Mouse (Mus musculus): Measurements from ENCODE around the gene Lsamp.

Lsamp gene

GRCm38 (mm10) chr16:41551164-41551563 is 1567.0 kb downstream of the Lsamp start:
- no peak for DNase-seq (ENCODE audit: low read depth, low spot score)
- no peaks in the 10 kb centered on the region; the same call in 1 of the 2 replicates for H3K27me3 ChIP-seq (ENCODE audit: control insufficient read depth, insufficient read depth, low read length, poor library complexity, severe bottlenecking)
- no peaks in the 10 kb centered on the region for H3K36me3 ChIP-seq (ENCODE audit: control insufficient read depth, insufficient read depth, low read length, poor library complexity, severe bottlenecking)

DNA sequence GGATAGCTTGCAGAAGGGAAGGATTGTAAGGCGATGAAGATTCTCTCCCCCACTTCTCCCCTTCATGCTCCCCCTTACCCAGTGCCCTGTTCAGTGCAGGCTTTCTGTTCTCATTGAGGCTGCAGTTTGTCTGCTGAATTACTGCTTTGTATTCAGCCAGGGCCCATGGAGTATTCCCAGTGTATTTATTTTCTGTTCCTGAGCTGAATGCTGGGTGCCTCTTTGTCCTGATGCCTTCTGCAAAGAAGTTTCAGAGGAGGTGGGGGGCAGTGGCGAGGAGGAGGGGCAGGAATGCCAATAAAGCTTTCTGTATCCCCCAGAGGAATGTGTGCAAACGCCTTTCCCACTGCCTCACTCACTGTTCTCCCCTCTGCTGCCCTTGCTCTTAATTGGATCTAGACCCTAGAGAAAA is 1567.7 kb downstream of the Lsamp start:
- Histone ChIP-seq H3K36me3 (ENCODE audit: control insufficient read depth, insufficient read depth, low read length, poor library complexity, severe bottlenecking) (no peaks in the 10 kb centered on the region), H3K27me3 (ENCODE audit: control insufficient read depth, insufficient read depth, low read length, poor library complexity, severe bottlenecking) (no peaks in the 10 kb centered on the region; the same call in 1 of the 2 replicates)
- DNase-seq (ENCODE audit: low read depth, low spot score), result no peak

GRCm38 (mm10) chr16:41557104-41557503 is 1572.9 kb downstream of the Lsamp start:
- Histone ChIP-seq H3K27me3 (ENCODE audit: control insufficient read depth, insufficient read depth, low read length, poor library complexity, severe bottlenecking) (no peaks in the 10 kb centered on the region), H3K36me3 (ENCODE audit: control insufficient read depth, insufficient read depth, low read length, poor library complexity, severe bottlenecking) (no peaks in the 10 kb centered on the region)
- DNase-seq (ENCODE audit: low read depth, low spot score), result no peak

DNA sequence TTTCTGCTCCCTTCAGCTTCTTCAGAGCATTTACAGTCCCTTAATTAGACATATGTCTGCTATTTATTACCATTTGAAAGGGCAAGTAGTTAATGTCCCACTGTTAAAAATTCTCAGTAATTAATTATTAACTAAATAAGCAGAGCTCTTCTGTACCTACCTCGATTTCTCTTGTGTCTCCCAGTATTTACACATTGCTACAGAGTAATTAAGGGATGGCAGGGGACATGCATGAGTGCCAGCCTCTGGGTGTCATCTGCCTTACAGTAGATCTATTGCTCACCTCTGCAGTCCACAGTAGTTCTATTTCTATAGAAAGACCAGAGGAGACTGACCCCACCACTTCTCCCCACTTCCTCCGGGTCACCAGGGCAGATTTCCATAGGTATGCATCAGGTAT is 1581.1 kb downstream of the Lsamp start:
- no peaks in the 10 kb centered on the region for H3K36me3 ChIP-seq (ENCODE audit: control insufficient read depth, insufficient read depth, low read length, poor library complexity, severe bottlenecking)
- no peaks in the 10 kb centered on the region for H3K27me3 ChIP-seq (ENCODE audit: control insufficient read depth, insufficient read depth, low read length, poor library complexity, severe bottlenecking)
- DNase-seq (ENCODE audit: low read depth, low spot score), result no peak

- Histone ChIP-seq H3K27me3 (ENCODE audit: control insufficient read depth, insufficient read depth, low read length, poor library complexity, severe bottlenecking) (no peaks in the 10 kb centered on the region), H3K36me3 (ENCODE audit: control insufficient read depth, insufficient read depth, low read length, poor library complexity, severe bottlenecking) (no peaks in the 10 kb centered on the region)
- DNase-seq (ENCODE audit: low read depth, low spot score), result no peak
Measured at GRCm38 (mm10) chr16:41588675-41589301, 1604.6 kb downstream of the Lsamp start.

DNA sequence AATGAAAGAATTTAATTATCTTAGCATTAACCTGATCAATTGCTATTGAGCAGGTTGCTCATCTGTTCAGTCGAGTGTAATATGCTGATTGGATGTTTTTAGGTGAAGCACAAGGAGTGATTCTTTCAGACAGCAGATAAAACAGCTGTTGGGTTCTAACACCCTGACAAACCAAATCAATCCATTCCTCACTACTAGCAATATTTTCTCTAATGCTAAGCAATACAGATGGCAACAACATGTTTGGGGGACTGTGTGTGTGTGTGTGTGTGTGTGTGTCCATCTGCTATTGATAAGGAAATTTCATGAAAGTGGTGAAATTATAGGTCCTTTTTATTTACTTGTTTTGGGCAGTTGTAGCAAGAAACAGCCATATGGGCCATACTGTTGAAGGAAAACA is 1628.1 kb downstream of the Lsamp start:
- Histone ChIP-seq H3K36me3 (ENCODE audit: control insufficient read depth, insufficient read depth, low read length, poor library complexity, severe bottlenecking) (no peaks in the 10 kb centered on the region), H3K27me3 (ENCODE audit: control insufficient read depth, insufficient read depth, low read length, poor library complexity, severe bottlenecking) (no peaks in the 10 kb centered on the region)
- no peak for DNase-seq (ENCODE audit: low read depth, low spot score)

- H3K27me3 ChIP-seq (ENCODE audit: control insufficient read depth, insufficient read depth, low read length, poor library complexity, severe bottlenecking), result no peaks in the 10 kb centered on the region
- no peaks in the 10 kb centered on the region for H3K36me3 ChIP-seq (ENCODE audit: control insufficient read depth, insufficient read depth, low read length, poor library complexity, severe bottlenecking)
- no peak for DNase-seq (ENCODE audit: low read depth, low spot score)
Measured at GRCm38 (mm10) chr16:41623871-41624270, 1639.7 kb downstream of the Lsamp start.

DNA sequence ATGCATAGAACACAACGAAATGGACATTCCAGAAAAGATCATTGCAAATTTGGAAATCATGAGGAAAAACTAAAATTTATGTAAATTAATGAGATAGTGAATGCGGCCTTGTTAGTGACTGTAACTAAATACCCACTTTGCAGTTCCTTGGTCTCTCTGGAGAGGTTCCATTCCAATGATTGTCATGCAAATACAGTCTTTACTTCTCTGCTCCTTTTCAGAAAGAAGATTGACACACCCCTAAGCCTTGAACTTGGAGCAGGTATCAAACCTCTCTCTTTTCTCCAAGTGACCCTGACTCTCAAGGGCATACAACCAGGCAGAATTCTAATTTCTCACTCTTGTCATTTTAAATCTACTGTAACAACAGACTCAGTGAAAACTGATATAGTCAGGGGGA is 1649.7 kb downstream of the Lsamp start:
- no peak for DNase-seq (ENCODE audit: low read depth, low spot score)
- Histone ChIP-seq H3K36me3 (ENCODE audit: control insufficient read depth, insufficient read depth, low read length, poor library complexity, severe bottlenecking) (no peaks in the 10 kb centered on the region), H3K27me3 (ENCODE audit: control insufficient read depth, insufficient read depth, low read length, poor library complexity, severe bottlenecking) (no peaks in the 10 kb centered on the region)

DNA sequence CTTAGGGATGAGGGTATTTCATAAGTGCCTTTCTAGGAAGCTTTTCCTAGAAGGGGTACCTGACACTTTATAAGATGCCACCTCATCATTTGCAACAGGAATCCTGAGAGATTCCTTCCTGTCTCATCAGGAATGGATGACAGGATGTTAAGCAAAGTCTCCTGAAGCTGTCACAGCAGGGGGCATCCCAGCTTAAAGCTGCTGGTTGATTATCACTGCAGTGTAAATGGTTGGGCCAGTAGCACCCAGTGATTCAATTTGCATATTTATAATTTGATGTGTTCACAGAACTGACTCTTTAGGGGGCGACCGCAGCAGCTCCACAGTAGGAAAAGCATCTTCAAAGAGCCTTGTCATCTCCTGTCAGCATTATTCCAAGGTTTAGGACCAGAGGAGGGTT is 1656.7 kb downstream of the Lsamp start:
- no peak for DNase-seq (ENCODE audit: low read depth, low spot score)
- H3K36me3 ChIP-seq (ENCODE audit: control insufficient read depth, insufficient read depth, low read length, poor library complexity, severe bottlenecking), result no peaks in the 10 kb centered on the region
- H3K27me3 ChIP-seq (ENCODE audit: control insufficient read depth, insufficient read depth, low read length, poor library complexity, severe bottlenecking), result no peaks in the 10 kb centered on the region

DNA sequence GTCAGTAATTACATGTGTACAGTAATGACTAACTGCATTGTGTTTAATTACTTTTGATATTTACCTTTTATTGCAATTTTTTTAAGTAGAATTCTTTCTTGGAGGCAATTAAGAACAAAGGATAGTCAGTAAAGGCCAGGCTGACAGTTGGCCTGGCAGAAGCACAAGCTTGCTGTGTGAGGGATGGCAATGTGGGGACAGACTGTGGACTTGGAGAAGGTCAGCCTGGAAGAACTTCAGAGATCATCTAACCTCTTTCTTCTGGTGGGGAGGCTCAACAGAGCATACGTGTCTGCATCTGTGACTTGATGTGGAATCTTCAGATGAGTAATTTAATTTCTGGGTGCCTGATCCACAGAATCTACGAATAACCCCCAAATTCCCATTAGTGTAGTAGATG is 1669.1 kb downstream of the Lsamp start:
- no peak for DNase-seq (ENCODE audit: low read depth, low spot score)
- H3K36me3 ChIP-seq (ENCODE audit: control insufficient read depth, insufficient read depth, low read length, poor library complexity, severe bottlenecking), result no peaks in the 10 kb centered on the region

DNA sequence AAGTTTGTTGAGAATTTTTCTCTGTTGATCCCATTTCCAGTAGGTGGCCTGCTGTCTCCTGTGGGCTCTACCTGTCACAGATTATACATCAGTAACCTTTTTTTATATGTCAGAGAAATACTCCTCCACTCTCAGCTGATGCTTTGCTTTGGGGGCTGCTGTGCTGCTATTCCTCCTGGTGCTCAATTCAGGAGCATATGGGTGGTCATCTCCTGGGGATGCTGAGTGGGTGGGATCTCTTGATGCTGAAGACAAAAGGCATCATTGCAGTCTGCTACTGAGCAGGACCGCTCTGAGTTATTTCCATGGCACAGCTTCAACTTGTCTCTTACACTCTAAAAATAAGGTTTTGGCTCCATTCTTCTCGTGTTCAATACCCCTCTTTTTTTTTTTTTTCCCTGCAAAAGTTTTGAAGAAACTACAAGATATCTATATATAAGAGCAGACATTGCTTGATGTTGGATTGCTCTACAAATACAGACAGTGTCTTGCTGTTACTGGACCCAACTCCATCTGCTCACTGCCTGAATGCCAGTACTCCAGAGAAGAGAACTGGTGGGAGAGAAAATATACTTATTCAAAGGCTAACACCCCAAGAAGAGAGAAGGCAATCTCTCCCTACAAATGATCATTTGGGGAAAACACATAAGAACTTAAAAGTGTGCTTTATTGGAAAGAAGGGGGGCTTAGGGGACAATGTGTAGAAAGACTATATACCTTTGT is 1690.3 kb downstream of the Lsamp start:
- no peak for DNase-seq (ENCODE audit: low read depth, low spot score)
- no peaks in the 10 kb centered on the region for H3K36me3 ChIP-seq (ENCODE audit: control insufficient read depth, insufficient read depth, low read length, poor library complexity, severe bottlenecking)

More for the DNA sequence above, 1669.1 kb downstream of the Lsamp start:
- H3K27me3 ChIP-seq (ENCODE audit: control insufficient read depth, insufficient read depth, low read length, poor library complexity, severe bottlenecking), result no peaks in the 10 kb centered on the region

GRCm38 (mm10) chr16:41675774-41676173 is 1691.6 kb downstream of the Lsamp start:
- Histone ChIP-seq H3K27me3 (ENCODE audit: control insufficient read depth, insufficient read depth, low read length, poor library complexity, severe bottlenecking) (no peaks in the 10 kb centered on the region), H3K36me3 (ENCODE audit: control insufficient read depth, insufficient read depth, low read length, poor library complexity, severe bottlenecking) (no peaks in the 10 kb centered on the region)
- no peak for DNase-seq (ENCODE audit: low read depth, low spot score)

More for the DNA sequence above, 1690.3 kb downstream of the Lsamp start:
- H3K27me3 ChIP-seq (ENCODE audit: control insufficient read depth, insufficient read depth, low read length, poor library complexity, severe bottlenecking), result no peaks in the 10 kb centered on the region

DNA sequence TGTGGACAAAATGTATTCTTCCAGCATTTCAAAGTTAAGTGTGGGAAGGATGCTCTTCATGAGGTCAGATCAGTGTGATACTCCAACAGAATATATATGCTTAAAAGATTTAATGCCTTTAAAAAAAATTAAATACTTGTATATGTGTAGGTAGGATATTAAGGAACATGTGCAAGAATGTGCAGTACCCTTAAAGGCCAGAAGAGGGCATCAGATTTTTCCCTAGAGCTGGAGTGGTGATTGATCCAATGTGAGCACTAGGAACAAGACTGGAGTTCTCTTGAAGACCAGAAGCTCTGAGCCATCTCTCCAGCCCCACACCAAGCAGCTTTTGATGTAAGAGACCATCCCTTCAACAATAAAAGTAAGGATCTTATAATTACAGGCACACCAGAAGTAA is 1708.3 kb downstream of the Lsamp start:
- no peaks in the 10 kb centered on the region for H3K36me3 ChIP-seq (ENCODE audit: control insufficient read depth, insufficient read depth, low read length, poor library complexity, severe bottlenecking)
- H3K27me3 ChIP-seq (ENCODE audit: control insufficient read depth, insufficient read depth, low read length, poor library complexity, severe bottlenecking), result no peaks in the 10 kb centered on the region
- no peak for DNase-seq (ENCODE audit: low read depth, low spot score)

DNA sequence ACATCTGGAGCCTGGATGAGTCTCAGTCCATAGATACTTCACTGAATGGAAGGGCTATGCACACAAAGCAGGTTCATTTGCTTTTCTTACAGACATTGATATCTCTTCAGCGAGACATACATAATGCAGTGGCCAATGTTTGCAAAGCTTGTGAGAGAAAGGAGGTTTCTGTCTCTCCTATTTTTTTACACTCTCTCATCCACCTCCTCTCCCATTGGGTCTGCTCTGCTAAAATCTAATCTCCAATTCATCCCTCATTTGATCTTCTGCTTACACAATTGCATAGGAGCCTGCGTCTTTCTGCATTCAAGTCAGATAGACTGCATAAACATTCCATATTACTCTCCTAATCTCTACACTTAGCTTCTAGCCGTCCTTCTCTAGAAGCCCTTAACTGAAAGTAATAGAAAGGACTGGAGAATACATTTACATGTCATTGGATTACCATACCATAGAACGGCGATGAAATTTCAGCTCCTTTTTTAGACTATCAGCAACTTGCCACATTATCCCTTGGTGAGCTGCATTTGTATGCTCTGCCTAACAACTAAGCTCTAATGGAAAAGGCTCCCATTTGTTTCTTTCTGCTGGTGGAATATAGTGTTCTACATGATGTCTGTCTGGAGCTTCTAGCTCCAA is 1717.7 kb downstream of the Lsamp start:
- H3K36me3 ChIP-seq (ENCODE audit: control insufficient read depth, insufficient read depth, low read length, poor library complexity, severe bottlenecking), result no peaks in the 10 kb centered on the region
- no peak for DNase-seq (ENCODE audit: low read depth, low spot score)
- H3K27me3 ChIP-seq (ENCODE audit: control insufficient read depth, insufficient read depth, low read length, poor library complexity, severe bottlenecking), result no peaks in the 10 kb centered on the region

DNA sequence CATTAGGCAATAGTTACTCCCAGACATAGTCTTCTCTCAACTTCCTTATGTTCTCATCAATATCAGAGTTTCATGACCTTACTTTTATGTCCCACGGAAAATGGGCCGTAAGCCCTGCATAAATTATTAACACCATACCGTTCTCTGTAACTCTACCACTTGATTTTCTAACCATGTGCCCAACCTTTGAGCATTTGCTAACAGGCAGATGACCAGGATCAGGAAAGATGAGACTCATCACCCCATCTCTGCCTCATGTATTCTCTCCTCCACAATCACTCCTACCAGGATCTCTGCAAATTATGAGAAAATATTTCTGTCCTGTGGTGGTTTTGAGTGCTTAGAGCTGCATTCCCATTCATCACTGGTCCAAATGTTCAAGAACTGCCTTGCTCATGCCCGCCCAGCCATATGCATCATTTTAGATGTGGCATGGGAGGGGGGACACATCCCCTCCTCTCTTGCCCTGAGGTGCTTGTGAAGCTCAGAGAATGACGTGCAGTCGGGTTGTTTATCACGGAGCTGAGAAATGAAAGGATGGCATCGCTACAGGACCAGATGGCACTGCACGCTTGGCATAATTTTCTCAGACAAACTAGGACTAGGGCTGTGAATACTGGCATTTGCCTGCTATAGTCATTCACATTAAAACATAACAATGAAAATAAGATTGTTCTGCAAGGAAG is 1744.9 kb downstream of the Lsamp start:
- Histone ChIP-seq H3K27me3 (ENCODE audit: control insufficient read depth, insufficient read depth, low read length, poor library complexity, severe bottlenecking) (no peaks in the 10 kb centered on the region), H3K36me3 (ENCODE audit: control insufficient read depth, insufficient read depth, low read length, poor library complexity, severe bottlenecking) (no peaks in the 10 kb centered on the region)
- no peak for DNase-seq (ENCODE audit: low read depth, low spot score)
